Mouse (Mus musculus) gastrocnemius, postnatal 25 days (tissue): ENCODE measurements around the gene Phlpp2. TPM values are rescaled to one million over a fixed set of nuclear protein-coding genes. Genes with fewer than 3 reads are reported as not detected.
"Not testable (repeated sequence)": the region's sequence is repeated elsewhere in the genome, so short reads cannot be mapped to it uniquely, and the experiment has no call there.

Experiments
- DNase-seq: peaks from one replicate; pipeline ENCODE4 v3.0.0; 2022
- long read RNA-seq, 2 experiments: library from polyadenylated mRNA; stranded (forward); transcript quantifications; one replicate each; pipeline ENCODE4 v2.0.0; 2021
- total RNA-seq, 2 experiments: library from RNA; stranded (reverse); gene quantifications; 1 replicate in 1 of 2; 2 replicates in 1 of 2; pipeline ENCODE4 v1.2.3; 2021

The Phlpp2 gene
- total RNA-seq = 1 to 10 TPM; 2.2 to 2.8 TPM
- long read RNA-seq, experiment 1 = 0 reads
- long read RNA-seq, experiment 2, partial matches to known transcripts = 0 of 1 reads
- long read RNA-seq, experiment 2, other reads (novel, unspliced or antisense) = 1 of 1 reads

DNA sequence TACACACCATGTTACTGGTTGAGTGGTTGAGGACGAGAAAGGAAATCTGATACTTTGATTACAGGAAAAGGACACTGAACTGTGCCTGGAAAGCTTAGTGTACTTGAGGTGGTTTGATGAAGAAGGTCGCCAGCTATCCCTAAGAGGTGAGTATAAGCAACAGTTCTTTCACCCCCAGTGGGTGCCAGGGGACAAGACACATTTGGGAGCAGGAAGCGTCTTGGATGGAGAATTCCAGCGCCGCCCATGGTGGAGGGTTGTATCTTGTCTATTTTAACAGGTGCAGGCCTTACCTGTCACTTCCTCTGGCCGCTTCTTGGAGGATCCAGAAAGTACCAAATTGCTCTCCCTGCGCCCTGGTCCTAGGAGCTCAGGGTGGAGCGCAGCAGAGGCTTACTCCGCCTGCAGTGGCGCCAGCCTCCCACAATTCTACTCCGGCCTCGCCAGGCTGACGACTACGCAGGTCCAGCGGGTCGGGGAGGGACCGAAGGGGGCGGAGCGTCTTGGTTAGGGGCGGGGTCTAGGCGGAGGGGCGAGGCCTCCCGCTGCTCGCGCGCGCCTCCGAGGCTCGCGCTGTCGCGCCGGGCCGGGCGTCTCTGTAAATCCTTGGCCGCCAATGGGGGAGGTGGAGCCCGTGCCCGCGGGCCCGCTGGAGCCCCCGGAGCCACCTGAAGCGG, at the start of gene Phlpp2:
Phlpp2 (plus strand) TSS at position 540 of the 677 bp plus-strand sequence.
- peak; percentile 95 for DNase-seq

DNA sequence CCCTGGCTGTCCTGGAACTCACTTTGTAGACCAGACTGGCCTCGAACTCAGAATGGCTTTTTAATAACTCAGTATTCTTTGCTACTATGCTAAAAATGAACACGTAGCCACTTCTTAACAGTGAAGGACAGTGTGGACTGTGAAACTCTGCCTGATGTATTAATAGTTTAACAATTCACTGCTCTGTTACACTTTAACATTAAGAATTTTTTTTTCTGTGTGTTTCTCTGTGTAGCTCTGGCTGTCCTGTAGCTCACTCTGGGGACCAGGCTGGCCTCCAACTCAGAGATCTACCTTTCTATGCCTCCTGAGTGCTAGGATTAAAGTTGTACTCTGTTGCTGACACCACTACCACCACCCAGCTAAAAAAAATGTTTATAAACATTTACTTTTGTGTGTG, 44.8 kb upstream of the Phlpp2 start:
- DNase-seq = no peak

DNA sequence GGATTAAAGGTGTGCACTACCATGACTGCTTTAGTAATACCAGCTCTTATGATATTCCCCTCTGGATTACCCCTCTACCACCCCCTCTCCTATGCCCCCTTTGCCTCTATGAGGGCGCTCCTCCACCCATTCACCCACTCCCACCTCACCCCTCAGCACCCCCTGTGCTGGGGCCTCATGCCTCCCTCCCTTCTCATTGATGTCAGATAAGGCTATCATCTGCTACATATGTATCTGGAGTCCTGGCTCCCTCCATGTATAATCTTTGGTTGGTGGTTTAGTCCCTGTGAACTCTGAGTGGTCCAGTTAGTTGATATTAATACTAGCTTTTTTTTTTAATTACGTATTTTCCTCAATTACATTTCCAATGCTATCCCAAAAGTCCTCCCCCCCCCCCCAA, 28.5 kb upstream of the Phlpp2 start:
- no peak for DNase-seq

DNA sequence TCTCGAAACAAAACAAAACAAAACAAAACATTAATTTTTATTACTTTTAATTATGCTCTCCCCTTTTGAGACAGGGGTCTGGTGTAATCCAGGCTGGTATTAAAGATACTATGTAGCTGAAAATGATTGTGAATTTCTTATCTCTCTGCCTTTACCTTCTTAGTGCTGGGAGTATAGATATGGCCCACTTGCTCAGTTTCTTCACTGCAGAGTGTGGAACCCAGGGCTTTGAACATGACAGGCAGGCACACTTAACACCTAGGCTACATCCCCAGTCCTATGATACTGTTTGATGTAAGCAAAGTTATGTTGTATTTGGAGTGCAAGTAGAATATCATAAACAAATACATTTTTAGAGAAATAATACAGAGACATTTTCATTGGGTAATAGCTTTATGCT, 25.9 kb upstream of the Phlpp2 start:
- DNase-seq = no peak

DNA sequence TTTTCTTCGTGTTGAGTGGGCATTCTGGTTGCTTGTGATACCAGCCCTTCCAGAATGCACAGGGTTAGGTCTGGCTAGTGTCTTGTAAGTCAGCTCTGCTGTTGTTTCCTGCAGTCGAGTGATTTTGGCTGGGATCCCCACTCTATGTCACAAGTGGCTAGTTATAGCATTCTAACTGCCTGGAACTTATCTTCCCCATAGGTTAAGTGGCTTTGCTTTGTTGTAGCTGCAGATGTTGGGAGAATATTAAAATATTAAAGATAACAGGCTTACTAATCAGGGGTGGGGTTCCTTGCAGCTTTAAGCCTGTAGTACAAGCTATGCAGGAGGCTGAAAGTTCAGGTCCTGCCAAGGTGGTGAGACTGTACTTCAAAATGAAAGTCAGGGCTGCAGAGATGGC, 20.5 kb upstream of the Phlpp2 start:
- no peak for DNase-seq

DNA sequence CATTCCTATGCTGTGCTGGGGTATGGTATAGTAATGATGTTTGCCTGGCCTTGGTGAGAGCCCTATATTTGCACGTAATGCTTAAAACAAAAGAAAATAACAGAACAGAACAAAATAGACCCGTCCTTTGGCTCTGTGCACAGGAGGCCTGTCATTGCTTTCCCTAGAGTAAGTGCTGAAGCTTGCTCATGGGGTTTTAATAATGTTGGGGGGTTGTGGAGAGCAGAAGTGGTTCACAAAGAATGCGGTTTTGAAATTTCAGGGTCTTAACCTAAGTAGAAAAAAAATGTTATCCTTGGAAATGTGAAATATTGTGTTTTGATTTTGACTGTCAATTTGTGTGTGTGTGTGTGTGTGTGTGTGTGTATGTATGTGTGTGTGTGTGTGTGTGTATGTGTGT, 19.4 kb upstream of the Phlpp2 start:
- DNase-seq = no peak

DNA sequence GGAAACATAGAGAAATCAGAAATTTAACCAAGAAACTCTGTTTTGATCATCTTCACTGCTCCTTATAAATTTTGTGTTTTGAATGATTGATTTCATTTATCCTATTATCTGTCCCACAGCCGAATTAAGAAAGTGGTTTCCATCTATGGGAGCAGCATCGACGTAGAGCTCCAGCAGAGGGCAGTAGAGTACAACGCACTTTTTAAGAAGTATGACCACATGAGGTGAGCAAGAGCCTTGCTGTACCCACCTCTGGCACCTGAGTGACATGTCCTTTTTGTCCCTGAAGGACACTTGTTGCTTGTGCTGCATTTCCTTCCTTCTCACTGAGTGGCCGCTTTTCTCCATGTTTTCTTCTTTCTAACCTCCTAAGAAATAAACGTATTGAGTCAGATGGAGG, 14.9 kb upstream of the Phlpp2 start:
- peak; percentile 24 for DNase-seq

DNA sequence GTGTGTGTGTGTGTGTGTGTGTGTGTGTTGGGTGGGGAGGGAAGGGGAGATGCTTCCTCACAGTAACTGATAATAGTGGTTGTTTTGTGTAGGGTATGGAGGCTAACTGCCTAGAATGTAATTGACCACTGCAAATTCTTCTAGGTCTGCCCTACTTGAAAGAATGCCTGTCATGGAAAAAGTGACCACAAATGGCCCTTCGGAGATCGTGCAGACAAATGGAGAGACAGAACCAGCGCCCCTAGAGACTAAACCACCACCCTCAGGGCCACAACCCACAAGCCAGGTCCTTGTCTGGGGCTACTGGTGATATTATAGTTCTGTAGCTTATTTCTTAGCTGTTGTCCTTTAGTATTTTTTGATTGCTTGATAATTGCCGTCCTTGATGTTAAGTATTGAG, 13.8 kb upstream of the Phlpp2 start:
- DNase-seq = no peak

DNA sequence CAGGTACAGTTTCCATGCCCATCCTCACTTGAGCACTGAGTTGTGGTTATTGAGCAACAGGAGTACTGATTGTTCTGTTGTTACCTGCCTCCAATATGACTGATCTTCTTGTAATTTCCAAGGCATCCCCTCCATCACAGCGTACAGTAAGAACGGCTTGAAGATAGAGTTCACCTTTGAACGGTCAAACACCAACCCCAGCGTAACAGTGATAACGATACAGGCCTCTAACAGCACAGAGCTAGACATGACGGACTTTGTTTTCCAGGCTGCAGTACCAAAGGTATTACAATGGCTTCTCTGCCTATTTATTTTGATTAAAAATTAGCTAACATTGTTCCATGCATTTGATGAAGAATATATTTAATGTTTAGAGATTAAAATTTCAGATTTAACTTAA, 12.9 kb upstream of the Phlpp2 start:
- no peak for DNase-seq

DNA sequence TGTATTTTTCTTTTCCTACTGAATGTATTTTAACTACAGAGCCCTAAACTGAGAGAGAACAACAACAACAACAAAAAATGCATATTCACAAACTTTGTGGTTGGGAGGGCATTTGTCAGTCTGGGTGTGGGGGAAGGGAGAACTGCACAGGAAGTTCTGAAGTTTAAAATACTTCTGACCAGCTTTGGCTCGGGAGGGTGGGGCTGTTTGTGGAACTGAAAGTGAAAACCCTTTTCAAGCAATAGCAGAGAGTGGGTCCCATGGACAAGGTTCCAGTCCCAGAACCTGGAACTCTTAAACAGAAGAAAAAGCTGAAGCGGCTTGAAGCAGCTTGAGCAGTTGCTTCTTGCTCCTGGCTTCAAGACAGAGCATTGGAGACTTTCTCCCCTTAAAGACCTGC, 4.9 kb upstream of the Phlpp2 start:
- no peak for DNase-seq

DNA sequence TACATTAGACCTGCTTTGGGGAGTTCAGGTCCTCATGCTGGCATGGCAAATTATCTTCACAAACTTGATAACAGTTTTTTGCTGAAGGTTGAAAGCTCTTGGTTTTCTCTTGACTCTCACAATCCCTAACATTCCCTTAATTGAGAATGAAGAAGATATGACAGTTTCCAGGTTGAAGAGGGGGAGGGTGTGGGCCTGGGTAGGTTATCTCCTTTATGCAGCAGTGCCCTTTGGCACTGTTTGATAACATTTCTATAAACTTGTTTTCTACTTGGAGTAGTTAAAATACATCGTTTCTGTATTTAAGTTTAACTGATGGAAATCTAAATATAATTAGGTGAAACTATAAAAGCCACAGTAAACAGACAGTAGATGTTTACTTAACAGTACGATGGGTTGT, 3.5 kb upstream of the Phlpp2 start:
- no peak for DNase-seq

DNA sequence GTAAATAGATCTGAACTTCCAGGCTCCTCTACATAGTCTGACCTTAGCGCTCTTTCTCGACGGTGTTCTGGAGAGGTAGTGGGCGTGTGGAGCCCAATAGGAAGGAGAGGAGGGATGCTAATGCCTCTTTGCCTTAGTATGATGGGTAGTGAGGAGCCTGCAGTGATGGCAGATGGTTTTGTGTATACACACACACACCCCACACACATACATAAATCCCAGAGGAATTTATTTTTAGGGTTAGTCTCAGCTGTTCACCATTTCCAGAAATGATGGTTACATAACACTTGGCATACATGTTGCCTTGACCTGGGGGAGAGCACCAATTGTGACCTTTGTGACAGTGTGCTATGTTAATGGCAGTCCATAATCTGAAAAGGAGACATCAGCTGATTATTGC, 2.8 kb upstream of the Phlpp2 start:
- DNase-seq = no peak

DNA sequence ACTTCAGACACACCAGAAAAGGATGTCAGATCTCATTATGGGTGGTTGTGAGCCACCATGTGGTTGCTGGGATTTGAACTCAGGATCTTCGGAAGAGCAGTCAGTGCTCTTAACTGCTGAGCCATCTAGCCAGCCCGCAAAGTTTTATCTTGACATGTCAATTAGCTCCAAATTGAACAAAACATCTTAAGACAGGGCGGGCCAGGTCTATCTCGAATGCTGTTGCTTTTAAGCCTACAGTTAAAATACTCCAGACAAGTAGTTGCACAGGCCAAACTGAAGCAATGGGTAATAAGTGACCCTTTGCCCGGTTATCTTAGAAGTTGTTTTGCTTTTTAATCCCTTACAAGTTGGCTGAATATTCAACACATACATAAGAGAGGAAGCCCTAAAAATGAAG, 1.7 kb upstream of the Phlpp2 start:
- no peak for DNase-seq

DNA sequence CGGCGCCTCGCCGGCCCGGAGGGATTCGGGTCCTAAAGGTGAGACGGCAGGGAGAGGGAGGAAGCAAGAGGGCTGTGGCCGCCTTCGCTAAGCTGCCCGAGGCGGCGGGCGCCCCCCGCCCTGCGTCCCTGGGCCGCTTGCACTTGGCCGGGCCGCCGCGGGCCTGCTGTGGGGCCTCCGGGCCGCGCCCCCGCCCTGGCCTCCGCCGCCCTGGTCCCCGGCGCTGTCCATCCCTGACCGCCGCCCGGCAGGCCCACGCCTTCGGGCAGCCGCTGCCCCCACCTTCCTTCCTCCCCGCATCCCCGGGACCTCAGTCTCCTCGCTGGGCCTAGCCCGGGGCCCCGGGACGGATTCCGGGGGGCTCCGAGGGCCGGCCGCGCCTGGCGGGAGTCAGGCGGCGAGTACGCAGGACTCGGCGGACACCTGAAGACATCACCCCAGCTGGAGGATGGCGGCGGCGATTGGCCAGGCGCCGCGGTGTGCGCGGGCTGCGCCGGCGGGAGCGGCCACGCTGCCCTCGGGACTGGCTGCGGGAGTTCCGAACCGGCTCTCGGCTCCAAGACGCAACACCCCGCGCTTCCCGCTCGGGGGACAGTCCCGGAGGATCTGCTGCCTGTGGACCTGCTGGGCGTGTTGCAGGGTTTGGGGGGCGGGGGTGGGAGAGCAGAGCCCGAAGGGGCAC, 479 bp downstream of the Phlpp2 start:
- DNase-seq = no peak

DNA sequence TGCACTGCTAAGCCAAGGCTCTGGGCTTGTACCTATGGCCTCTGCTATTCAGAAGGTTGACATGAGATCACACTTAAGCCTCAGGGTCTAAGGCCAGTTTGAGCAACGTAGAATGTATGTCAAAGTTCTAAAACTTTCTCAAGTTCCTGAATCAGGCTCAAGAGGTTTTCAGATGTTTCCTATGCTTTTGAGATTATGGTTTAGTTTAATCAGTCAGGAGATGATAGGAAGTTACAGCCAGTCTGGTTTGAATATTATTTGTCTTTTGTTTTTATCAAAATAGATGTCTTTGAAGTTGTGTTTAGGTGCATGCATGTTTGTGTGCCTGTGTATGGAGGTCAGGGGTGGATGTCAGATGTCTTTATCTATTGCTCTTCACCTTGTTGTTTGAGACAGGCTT, 2.7 kb downstream of the Phlpp2 start:
- no peak for DNase-seq

DNA sequence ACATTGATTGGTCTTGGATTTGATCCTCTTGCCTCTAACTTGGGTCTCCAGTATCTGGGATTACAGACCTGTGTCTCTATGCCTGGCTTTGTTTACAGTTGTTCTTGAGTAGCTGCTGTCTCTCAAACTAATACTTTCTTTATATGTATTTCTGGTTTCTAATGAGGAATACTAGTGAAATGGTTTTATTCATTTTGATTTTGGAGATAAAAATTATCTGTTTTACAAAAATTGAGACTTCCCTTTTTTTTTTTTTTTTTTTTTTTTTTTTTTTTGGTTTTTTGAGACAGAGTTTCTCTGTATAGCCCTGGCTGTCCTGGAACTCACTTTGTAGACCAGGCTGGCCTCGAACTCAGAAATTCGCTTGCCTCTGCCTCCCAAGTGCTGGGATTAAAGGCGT, 5.5 kb downstream of the Phlpp2 start:
- not testable (repeated sequence) for DNase-seq

DNA sequence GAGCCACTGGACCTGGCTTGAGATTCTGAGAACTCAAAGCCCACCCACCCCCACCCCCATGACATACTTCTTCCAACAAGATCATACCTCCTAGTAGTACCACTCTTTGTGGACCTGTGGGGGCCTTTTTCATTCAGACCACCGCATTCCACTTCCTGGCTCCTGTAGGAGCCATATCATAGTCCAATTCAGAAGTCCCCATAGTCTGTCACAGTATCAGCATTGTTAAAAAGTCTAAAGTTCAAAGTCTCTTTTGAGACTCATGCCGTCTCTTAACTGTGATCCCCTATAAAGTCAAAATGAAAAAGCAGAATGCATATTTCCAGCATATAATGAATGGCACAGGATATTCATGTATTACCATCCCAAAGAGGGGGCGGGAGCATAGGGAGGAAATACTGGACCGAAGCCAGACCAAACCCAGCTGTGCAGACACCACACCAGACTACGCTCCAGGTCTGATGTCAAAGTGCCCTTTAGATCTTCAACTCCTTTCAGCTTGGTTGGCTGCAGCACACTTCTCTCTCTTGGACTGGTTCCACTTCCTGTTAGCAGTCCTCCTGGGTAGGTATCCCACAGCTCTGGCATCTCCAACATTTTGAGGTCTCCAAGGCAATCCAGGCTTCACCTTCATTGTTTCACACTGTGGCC, 11.8 kb downstream of the Phlpp2 start:
- DNase-seq = no peak

DNA sequence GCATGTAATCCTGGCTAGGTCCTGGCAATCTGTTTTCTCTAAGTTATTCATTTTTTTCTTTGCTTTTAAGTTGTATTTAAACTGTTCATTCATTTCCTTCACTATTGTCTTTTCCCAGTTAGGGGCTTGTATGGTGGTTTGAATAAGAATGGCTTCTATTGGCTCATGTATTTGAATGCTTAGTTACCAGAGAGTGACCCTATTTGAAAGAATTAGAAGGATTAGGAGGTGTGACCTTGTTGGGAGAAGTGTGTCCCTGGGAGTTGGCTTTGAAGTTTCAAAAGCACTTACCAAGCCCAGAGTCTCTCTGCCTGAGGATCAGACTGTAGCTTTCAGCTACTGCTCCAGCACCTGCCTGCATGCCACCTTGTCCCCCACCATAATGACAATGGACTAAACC, 17.0 kb downstream of the Phlpp2 start:
- no peak for DNase-seq

DNA sequence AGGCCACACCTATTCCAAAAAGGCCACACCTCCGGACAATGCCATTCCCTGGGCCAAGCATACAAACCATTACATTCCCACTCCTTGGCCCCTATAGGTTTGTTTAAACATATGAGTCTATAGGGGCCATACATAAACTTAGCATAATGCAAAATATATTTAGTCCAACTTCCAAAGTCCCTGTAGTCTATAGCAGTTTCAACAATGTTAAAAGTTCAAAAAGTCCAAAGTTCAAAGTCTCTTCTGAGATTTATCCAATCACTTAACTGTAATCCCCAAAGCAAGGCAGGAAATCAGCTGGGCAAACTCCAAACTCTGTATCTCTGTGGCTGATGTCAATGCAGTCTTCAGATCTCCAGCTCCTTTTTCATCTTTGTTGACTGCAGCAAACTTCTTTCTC, 20.9 kb downstream of the Phlpp2 start:
- DNase-seq = no peak

DNA sequence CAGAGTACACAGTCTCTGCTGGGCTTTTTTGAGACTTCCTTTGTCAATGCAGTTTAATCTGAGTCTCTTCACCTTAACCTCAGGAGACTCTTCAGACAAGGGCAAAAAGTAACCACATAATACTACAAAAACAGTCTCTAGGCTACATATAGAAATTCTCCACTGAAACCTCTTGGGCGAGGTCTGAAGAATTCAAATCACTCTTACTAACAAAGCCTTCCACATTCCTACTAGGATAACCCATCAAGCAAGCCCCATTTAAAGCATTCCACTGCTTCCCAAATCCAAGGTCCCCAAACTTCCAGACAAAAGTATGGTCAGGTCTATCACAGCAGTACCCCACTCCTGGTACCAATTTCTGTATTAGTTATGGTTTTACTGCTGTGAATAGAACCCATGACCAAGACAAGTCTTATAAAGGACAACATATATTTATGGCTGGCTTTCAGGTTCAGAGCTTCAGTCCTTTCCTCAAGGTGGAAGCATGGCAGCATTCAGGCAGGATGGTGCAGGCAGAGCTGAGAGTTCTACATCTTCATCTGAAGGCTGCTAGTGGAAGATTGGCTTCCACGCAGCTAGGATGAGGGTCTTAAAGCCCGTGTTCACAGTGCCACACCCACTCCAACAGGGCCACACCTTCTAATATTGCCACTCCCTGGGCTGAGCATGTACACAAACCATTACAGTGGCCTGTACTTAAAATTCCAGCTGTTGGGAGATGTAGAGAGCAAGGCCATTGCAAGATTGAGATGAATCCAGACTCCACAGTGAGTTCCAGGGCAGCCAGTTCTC, 22.6 kb downstream of the Phlpp2 start:
- DNase-seq = no peak

DNA sequence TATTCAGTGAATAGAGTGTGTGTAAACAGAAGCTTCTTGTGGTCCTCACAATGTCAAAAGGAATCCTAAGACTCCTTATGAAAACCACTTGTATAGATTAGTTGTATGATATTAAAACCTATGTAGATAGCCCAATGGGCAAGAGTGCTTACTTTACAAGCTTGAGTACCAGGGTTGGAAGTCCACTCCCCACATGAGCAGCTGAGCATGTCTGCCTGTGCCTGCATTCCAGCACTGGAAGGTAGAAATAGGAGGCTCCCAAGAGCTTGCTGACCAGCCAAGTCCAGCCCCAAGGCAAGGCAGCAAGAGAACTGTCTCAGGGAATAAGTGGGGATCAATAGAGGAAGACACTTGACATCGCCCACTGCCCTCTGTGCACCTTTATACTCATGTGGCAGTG, 26.3 kb downstream of the Phlpp2 start:
- DNase-seq = no peak

DNA sequence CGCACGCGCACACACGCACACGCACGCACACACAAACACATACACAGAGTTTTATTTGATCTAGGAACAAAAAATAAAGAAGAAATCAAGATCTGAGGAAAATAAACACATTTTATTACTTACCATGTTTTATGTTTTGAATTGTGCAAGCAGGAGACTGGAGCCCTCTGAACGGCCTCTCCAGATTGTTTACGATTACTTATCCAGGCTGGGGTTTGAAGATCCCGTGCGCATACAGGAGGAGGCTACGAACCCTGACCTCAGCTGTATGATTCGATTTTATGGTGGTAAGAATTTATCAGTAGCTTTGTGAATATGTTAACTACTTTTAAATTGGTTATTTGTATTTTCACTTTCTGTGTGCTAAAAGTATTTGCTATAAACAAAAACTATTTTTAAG, 27.0 kb downstream of the Phlpp2 start:
- DNase-seq = no peak

DNA sequence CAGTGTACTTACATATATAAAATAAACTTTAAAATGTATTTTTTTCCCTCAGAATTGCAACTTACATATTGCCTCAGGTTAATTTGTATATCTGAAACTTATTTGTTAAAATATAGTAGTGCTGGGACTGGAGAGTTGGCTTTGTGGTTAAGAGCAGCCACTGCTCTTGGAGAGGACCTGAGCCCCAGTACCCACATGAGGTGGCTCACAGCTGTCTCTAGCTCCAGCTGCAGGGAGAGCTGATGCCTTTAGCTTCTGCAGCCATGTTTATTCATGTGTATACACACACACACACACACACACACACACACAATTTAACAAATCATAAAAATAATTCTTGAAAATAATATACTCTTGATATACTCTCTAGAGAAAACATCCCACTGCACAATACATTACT, 34.0 kb downstream of the Phlpp2 start:
- no peak for DNase-seq
